Mouse (Mus musculus): ENCODE measurements around the gene Fam171a2. TPM values are rescaled to one million over a fixed set of nuclear protein-coding genes. Genes with fewer than 3 reads are reported as not detected.

The Fam171a2 gene
- polyA plus RNA-seq, 1 experiment from 2014 or later, result 2.0 TPM

GRCm38 (mm10) chr11:102441434-102441833 lies 6.0 kb downstream of the Fam171a2 start:
- ATAC-seq (replicated peaks; ENCODE audit: low FRiP score), result no peak
- peaks cover 3% of the 10 kb centered on the region; the same call in 1 of the 2 replicates for H3K36me3 ChIP-seq (ENCODE audit: control insufficient read depth, insufficient read depth, low read length)
- H3K27me3 ChIP-seq (replicated peaks; ENCODE audit: control insufficient read depth, insufficient read depth, low read length), result peaks cover 44% of the 10 kb centered on the region

GRCm38 (mm10) chr11:102440255-102440654 lies 7.2 kb downstream of the Fam171a2 start:
- H3K27me3 ChIP-seq (replicated peaks; ENCODE audit: control insufficient read depth, insufficient read depth, low read length), result peaks cover 32% of the 10 kb centered on the region
- 72% methylated on average over 8 of the region's 8 CpGs for WGBS

More at GRCm38 (mm10) chr11:102441434-102441833, 6.0 kb downstream of the Fam171a2 start:
- Histone ChIP-seq H3K4me3 (ENCODE audit: low read depth, low read length) (no peak overlapping the region), H3K9ac (ENCODE audit: low read depth, low read length) (no peak overlapping the region), H3K4me1 (replicated peaks; ENCODE audit: control insufficient read depth, insufficient read depth, low read length) (peaks cover 30% of the 10 kb centered on the region), H3K4me2 (no peak overlapping the region), H3K27ac (ENCODE audit: low read depth, low read length) (no peak overlapping the region), H3K9me3 (ENCODE audit: control insufficient read depth, low read length) (no peaks in the 10 kb centered on the region)
- 67% methylated on average over 3 of the region's 3 CpGs for WGBS
- DNase-seq (ENCODE audit: low spot score), result no peak

GRCm38 (mm10) chr11:102439093-102440082 lies 8.1 kb downstream of the Fam171a2 start:
- no peak overlapping the region for H3K4me3 ChIP-seq (ENCODE audit: low read depth, low read length)
- no peak overlapping the region for H3K9ac ChIP-seq (ENCODE audit: low read depth, low read length)
- WGBS, result 82% methylated on average over 14 of the region's 14 CpGs
- no peak overlapping the region for H3K27ac ChIP-seq (ENCODE audit: low read depth, low read length)
- no peak overlapping the region for H3K4me2 ChIP-seq
- H3K36me3 ChIP-seq (ENCODE audit: control insufficient read depth, insufficient read depth, low read length), result peaks cover 6% of the 10 kb centered on the region; the same call in 1 of the 2 replicates
- peaks cover 15% of the 10 kb centered on the region for H3K4me1 ChIP-seq (replicated peaks; ENCODE audit: control insufficient read depth, insufficient read depth, low read length)
- ATAC-seq (replicated peaks; ENCODE audit: low FRiP score), result no peak
- no peaks in the 10 kb centered on the region for H3K9me3 ChIP-seq (ENCODE audit: control insufficient read depth, low read length)
- peaks cover 29% of the 10 kb centered on the region for H3K27me3 ChIP-seq (replicated peaks; ENCODE audit: control insufficient read depth, insufficient read depth, low read length)
- DNase-seq (ENCODE audit: low spot score), result no peak

More at GRCm38 (mm10) chr11:102440255-102440654, 7.2 kb downstream of the Fam171a2 start:
- ATAC-seq (replicated peaks; ENCODE audit: low FRiP score) (no peak), DNase-seq (ENCODE audit: low spot score) (no peak)
- H3K9me3 ChIP-seq (ENCODE audit: control insufficient read depth, low read length), result no peaks in the 10 kb centered on the region
- no peak overlapping the region for H3K9ac ChIP-seq (ENCODE audit: low read depth, low read length)
- no peak overlapping the region for H3K4me2 ChIP-seq
- peaks cover 3% of the 10 kb centered on the region; the same call in 1 of the 2 replicates for H3K36me3 ChIP-seq (ENCODE audit: control insufficient read depth, insufficient read depth, low read length)
- H3K27ac ChIP-seq (ENCODE audit: low read depth, low read length), result no peak overlapping the region
- H3K4me3 ChIP-seq (ENCODE audit: low read depth, low read length), result no peak overlapping the region
- peaks cover 19% of the 10 kb centered on the region for H3K4me1 ChIP-seq (replicated peaks; ENCODE audit: control insufficient read depth, insufficient read depth, low read length)

GRCm38 (mm10) chr11:102438212-102439092 lies 9.0 kb downstream of the Fam171a2 start:
- H3K27me3 ChIP-seq (replicated peaks; ENCODE audit: control insufficient read depth, insufficient read depth, low read length), result peaks cover 23% of the 10 kb centered on the region
- ATAC-seq (replicated peaks; ENCODE audit: low FRiP score) (peak; percentile 16), DNase-seq (ENCODE audit: low spot score) (peak; percentile 84)
- H3K4me2 ChIP-seq, result peak overlapping the region; percentile 99
- H3K36me3 ChIP-seq (ENCODE audit: control insufficient read depth, insufficient read depth, low read length), result peaks cover 6% of the 10 kb centered on the region; the same call in 1 of the 2 replicates
- peaks cover 15% of the 10 kb centered on the region for H3K4me1 ChIP-seq (replicated peaks; ENCODE audit: control insufficient read depth, insufficient read depth, low read length)
- WGBS, result 16% methylated on average over 77 of the region's 77 CpGs
- H3K4me3 ChIP-seq (ENCODE audit: low read depth, low read length), result peak overlapping the region; percentile 58
- H3K9ac ChIP-seq (ENCODE audit: low read depth, low read length), result peak overlapping the region; percentile 50; the same call in 1 of the 2 replicates
- no peaks in the 10 kb centered on the region for H3K9me3 ChIP-seq (ENCODE audit: control insufficient read depth, low read length)
- no peak overlapping the region for H3K27ac ChIP-seq (ENCODE audit: low read depth, low read length)

- H3K36me3 ChIP-seq (ENCODE audit: control insufficient read depth, insufficient read depth, low read length), result peaks cover 6% of the 10 kb centered on the region; the same call in 1 of the 2 replicates
- peaks cover 23% of the 10 kb centered on the region for H3K27me3 ChIP-seq (replicated peaks; ENCODE audit: control insufficient read depth, insufficient read depth, low read length)
- DNase-seq (ENCODE audit: low spot score) (peak; percentile 62), ATAC-seq (replicated peaks; ENCODE audit: low FRiP score) (peak; percentile 20; the same call in 1 of the 2 replicates)
- no peaks in the 10 kb centered on the region for H3K9me3 ChIP-seq (ENCODE audit: control insufficient read depth, low read length)
- peaks cover 15% of the 10 kb centered on the region for H3K4me1 ChIP-seq (replicated peaks; ENCODE audit: control insufficient read depth, insufficient read depth, low read length)
- H3K4me3 ChIP-seq (ENCODE audit: low read depth, low read length), result peak overlapping the region; percentile 58
- 17% methylated on average over 87 of the region's 87 CpGs for WGBS
- peak overlapping the region; percentile 99 for H3K4me2 ChIP-seq
- peak overlapping the region; percentile 50 for H3K9ac ChIP-seq (ENCODE audit: low read depth, low read length)
- H3K27ac ChIP-seq (ENCODE audit: low read depth, low read length), result no peak overlapping the region
Observed at GRCm38 (mm10) chr11:102437120-102438061, 10.1 kb downstream of the Fam171a2 start.

DNA sequence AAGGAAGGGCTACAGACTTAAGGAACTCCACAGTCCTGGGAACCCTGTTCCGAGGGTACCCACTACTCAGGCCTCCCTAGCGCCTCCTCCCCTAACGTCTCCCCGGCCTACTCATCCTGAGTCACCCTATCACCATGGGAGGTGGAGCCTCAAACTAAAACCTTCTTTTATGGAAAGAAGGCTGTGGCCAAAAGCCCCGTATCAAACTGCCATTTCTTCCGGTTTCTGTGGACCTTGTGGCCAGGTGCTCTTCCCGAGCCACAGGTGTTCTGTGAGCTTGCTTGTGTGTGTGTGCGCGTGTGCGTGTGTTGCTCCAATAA lies 11.1 kb downstream of the Fam171a2 start:
- Histone ChIP-seq H3K9me3 (ENCODE audit: control insufficient read depth, low read length) (no peaks in the 10 kb centered on the region), H3K36me3 (ENCODE audit: control insufficient read depth, insufficient read depth, low read length) (peaks cover 6% of the 10 kb centered on the region; the same call in 1 of the 2 replicates), H3K4me2 (no peak overlapping the region), H3K4me3 (ENCODE audit: low read depth, low read length) (no peak overlapping the region), H3K4me1 (replicated peaks; ENCODE audit: control insufficient read depth, insufficient read depth, low read length) (peaks cover 15% of the 10 kb centered on the region), H3K9ac (ENCODE audit: low read depth, low read length) (no peak overlapping the region), H3K27me3 (replicated peaks; ENCODE audit: control insufficient read depth, insufficient read depth, low read length) (peaks cover 23% of the 10 kb centered on the region), H3K27ac (ENCODE audit: low read depth, low read length) (no peak overlapping the region)
- DNase-seq (ENCODE audit: low spot score), result no peak
- no peak for ATAC-seq (replicated peaks; ENCODE audit: low FRiP score)
- WGBS, result 81% methylated on average over 10 of the region's 10 CpGs

DNA sequence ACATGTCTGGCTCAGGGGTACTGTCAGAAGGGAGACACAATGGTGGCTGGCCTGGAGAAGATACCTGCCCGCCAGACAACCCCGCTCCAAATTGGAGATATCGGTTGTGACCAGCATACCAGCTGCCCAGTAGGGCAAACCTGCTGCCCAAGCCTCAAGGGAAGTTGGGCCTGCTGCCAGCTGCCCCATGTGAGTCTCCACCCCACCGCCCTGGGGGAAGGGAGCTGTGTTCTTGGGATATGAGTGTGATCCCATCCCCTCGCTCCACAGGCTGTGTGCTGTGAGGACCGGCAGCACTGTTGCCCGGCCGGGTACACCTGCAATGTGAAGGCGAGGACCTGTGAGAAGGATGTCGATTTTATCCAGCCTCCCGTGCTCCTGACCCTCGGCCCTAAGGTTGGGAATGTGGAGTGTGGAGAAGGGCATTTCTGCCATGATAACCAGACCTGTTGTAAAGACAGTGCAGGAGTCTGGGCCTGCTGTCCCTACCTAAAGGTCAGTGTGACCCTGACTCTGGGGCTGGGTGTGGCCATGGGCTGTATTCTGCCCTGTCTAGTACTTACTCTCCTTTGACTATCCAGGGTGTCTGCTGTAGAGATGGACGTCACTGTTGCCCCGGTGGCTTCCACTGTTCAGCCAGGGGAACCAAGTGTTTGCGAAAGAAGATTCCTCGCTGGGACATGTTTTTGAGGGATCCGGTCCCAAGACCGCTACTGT lies 11.6 kb downstream of the Fam171a2 start:
- H3K36me3 ChIP-seq (ENCODE audit: control insufficient read depth, insufficient read depth, low read length), result peaks cover 6% of the 10 kb centered on the region; the same call in 1 of the 2 replicates
- peaks cover 23% of the 10 kb centered on the region for H3K27me3 ChIP-seq (replicated peaks; ENCODE audit: control insufficient read depth, insufficient read depth, low read length)
- no peak overlapping the region for H3K4me3 ChIP-seq (ENCODE audit: low read depth, low read length)
- no peak overlapping the region for H3K27ac ChIP-seq (ENCODE audit: low read depth, low read length)
- H3K9me3 ChIP-seq (ENCODE audit: control insufficient read depth, low read length), result no peaks in the 10 kb centered on the region
- DNase-seq (ENCODE audit: low spot score) (no peak), ATAC-seq (replicated peaks; ENCODE audit: low FRiP score) (no peak)
- no peak overlapping the region for H3K4me2 ChIP-seq
- 91% methylated on average over 18 of the region's 18 CpGs for WGBS
- peaks cover 17% of the 10 kb centered on the region for H3K4me1 ChIP-seq (replicated peaks; ENCODE audit: control insufficient read depth, insufficient read depth, low read length)
- no peak overlapping the region for H3K9ac ChIP-seq (ENCODE audit: low read depth, low read length)

Measured in liver, embryonic 11.5 days (tissue).